Mouse (Mus musculus): ENCODE data around the gene Fndc3b. TPM values are rescaled to one million over a fixed set of nuclear protein-coding genes. Genes with fewer than 3 reads are reported as not detected.

Gene Fndc3b
- polyA plus RNA-seq, 1 experiment, result 23.7 TPM

- no peak for TF ChIP-seq CTCF (IDR thresholded peaks at IDR 0.05; ENCODE audit: control insufficient read depth, insufficient read depth, insufficient read length)
- no peak for TF ChIP-seq MYOG (IDR thresholded peaks at IDR 0.05; ENCODE audit: control insufficient read depth, extremely low read depth, insufficient read length)
- no peak for TF ChIP-seq MYOD1 (IDR thresholded peaks at IDR 0.05; ENCODE audit: control insufficient read depth, insufficient read length, low read depth)
- TF ChIP-seq USF1 (IDR thresholded peaks at IDR 0.05; ENCODE audit: low read depth), result no peak
- no peak for TF ChIP-seq CEBPB (IDR thresholded peaks at IDR 0.05; ENCODE audit: low read depth)
- Histone ChIP-seq H3K27me3 (ENCODE audit: control insufficient read depth, insufficient read depth, insufficient read length) (peaks cover 21% of the 10 kb centered on the region), H3K4me3 (ENCODE audit: insufficient read depth, poor library complexity, severe bottlenecking) (no peak overlapping the region)
These were observed 340.4 kb downstream of the Fndc3b start for GRCm38 (mm10) chr3:27370582-27371275.

GRCm38 (mm10) chr3:27370125-27370524 lies 341.0 kb downstream of the Fndc3b start:
- H3ac ChIP-seq (ENCODE audit: control insufficient read depth, insufficient read length, low read depth), result no peak overlapping the region
- no peak for TF ChIP-seq FOSL1 (IDR thresholded peaks at IDR 0.05; ENCODE audit: insufficient read depth, low read length, poor library complexity, severe bottlenecking)
- no peak for TF ChIP-seq MAX (IDR thresholded peaks at IDR 0.05)
- no peak for TF ChIP-seq MYOD1 (IDR thresholded peaks at IDR 0.05; ENCODE audit: control insufficient read depth, insufficient read length, low read depth)
- TF ChIP-seq MYOG (IDR thresholded peaks at IDR 0.05; ENCODE audit: control insufficient read depth, extremely low read depth, insufficient read length), result no peak
- no peak for TF ChIP-seq USF1 (IDR thresholded peaks at IDR 0.05; ENCODE audit: low read depth)
- TF ChIP-seq CEBPB (IDR thresholded peaks at IDR 0.05; ENCODE audit: low read depth), result no peak
- no peak for TF ChIP-seq CTCF (IDR thresholded peaks at IDR 0.05; ENCODE audit: control insufficient read depth, insufficient read depth, insufficient read length)
- H3K4me3 ChIP-seq (ENCODE audit: insufficient read depth, poor library complexity, severe bottlenecking), result no peak overlapping the region
- H3K36me3 ChIP-seq (ENCODE audit: control insufficient read depth, insufficient read depth), result no peaks in the 10 kb centered on the region
- H3K27me3 ChIP-seq (ENCODE audit: control insufficient read depth, insufficient read depth, insufficient read length), result peaks cover 21% of the 10 kb centered on the region
- no peaks in the 10 kb centered on the region for H3K79me3 ChIP-seq (ENCODE audit: low read depth)
- no peaks in the 10 kb centered on the region for H3K79me2 ChIP-seq (ENCODE audit: control insufficient read depth, insufficient read depth)

More at GRCm38 (mm10) chr3:27370582-27371275, 340.4 kb downstream of the Fndc3b start:
- H3K36me3 ChIP-seq (ENCODE audit: control insufficient read depth, insufficient read depth), result no peaks in the 10 kb centered on the region
- H3K79me3 ChIP-seq (ENCODE audit: low read depth), result no peaks in the 10 kb centered on the region
- no peaks in the 10 kb centered on the region for H3K79me2 ChIP-seq (ENCODE audit: control insufficient read depth, insufficient read depth)
- no peak overlapping the region for H3ac ChIP-seq (ENCODE audit: control insufficient read depth, insufficient read length, low read depth)

Small RNA genes within 50 kb of the gene (microRNA-seq; reads per million reads assigned to microRNA genes)
- 3.5 reads per million, percentile 47 among the genes with 10 or more reads in this experiment for gene Mir3092 (ENCODE audit: borderline microRNAs expressed)

Other genes starting within 250 kb of the Fndc3b start
- gene Tmem212, start 185.1 kb upstream of the Fndc3b start, polyA plus RNA-seq (2012; fragmentation: generic; extraction: Trizol), result not detected
- 2.5 TPM for gene Pld1, start 227.4 kb upstream of the Fndc3b start, polyA plus RNA-seq (2012; fragmentation: generic; extraction: Trizol)

Measured in C2C12 (cell line).